Mouse (Mus musculus) brain, embryonic 14.5 days (tissue): ENCODE measurements around the gene Shisal2a. TPM values are rescaled to one million over a fixed set of nuclear protein-coding genes. Genes with fewer than 3 reads are reported as not detected.

ENCODE experiments used
- DNase-seq: peaks from one replicate; pipeline ENCODE4 v3.0.0-alpha.2; 2011; ENCODE audit warnings: low read depth
- CTCF ChIP-seq: fragments of 200-500 bp; IDR thresholded peaks from 2 replicates; pipeline ENCODE4 v1.5.1; 2012; ENCODE audit warnings: inconsistent platforms, mild to moderate bottlenecking, moderate library complexity, borderline replicate concordance; ENCODE audit not compliant: insufficient read depth, insufficient read length; ENCODE audit errors: extremely low read depth
- POLR2A ChIP-seq: fragments of 200-500 bp; IDR thresholded peaks from 2 replicates; pipeline ENCODE4 v1.6.1; 2012; ENCODE audit warnings: mild to moderate bottlenecking, inconsistent platforms, borderline replicate concordance; ENCODE audit not compliant: poor library complexity, insufficient read depth, insufficient read length, severe bottlenecking; ENCODE audit errors: extremely low read depth
- polyA plus RNA-seq: library from polyadenylated mRNA; depleted of rRNA; stranded (reverse); fragments of >200 nt; gene quantifications from 2 replicates; pipeline ENCODE4 v1.2.3, GENCODE M21; 2012

The Shisal2a gene
- polyA plus RNA-seq, 1 experiment: 4.7 TPM

GRCm38 (mm10) chr4:108403861-108404635, 20.9 kb upstream of the Shisal2a start:
- DNase-seq: no peak
- no peak for TF ChIP-seq CTCF
- no peak for TF ChIP-seq POLR2A

- no peak for TF ChIP-seq POLR2A
- no peak for TF ChIP-seq CTCF
- no peak for DNase-seq
These were observed 17.2 kb upstream of the Shisal2a start for GRCm38 (mm10) chr4:108400395-108400794.

DNA sequence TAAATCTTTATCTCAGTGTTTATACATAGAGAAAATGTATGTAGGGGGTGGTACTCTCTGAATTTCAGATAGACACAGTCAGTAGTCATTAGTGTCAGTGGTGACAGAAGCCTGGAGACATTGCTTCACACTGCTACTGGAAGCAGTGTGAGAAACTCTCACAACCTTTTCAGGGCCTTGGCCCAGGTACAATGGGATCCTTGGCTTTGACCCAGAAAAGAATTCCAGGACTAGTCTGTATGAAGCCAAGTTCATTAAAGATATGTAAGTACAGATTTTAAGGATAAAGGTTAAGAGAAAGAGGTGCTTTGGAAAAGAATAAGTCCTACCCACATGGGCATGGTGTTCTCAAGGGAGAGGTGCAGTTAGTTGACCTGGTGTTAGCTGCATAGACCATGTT, 11.1 kb upstream of the Shisal2a start:
- DNase-seq: no peak
- TF ChIP-seq CTCF: no peak
- no peak for TF ChIP-seq POLR2A

DNA sequence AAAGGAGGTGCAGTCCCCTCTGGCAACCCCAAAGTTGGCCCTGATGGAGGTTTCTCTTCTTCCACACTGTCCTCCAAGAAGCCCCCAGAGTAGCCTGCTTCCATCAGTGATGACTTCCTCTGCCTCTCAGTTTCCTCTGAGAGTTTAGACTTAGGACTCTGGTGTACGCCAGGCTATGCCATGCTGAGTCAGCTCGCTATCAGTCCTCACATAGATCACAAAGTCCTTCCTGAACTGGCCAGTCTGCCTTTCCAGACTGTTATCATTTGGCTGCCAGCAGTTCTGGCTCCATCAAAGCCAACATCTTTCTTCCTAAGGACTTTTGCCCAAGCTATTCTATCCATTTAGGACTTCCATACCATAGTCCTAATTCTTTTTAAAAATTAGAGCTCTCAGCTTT, 9.4 kb upstream of the Shisal2a start:
- no peak for DNase-seq
- TF ChIP-seq CTCF: no peak
- TF ChIP-seq POLR2A: no peak

- TF ChIP-seq POLR2A: no peak
- no peak for TF ChIP-seq CTCF
These were observed 8.0 kb upstream of the Shisal2a start for GRCm38 (mm10) chr4:108391124-108391523.

GRCm38 (mm10) chr4:108388741-108389140, 5.6 kb upstream of the Shisal2a start:
- DNase-seq: peak; percentile 53
- no peak for TF ChIP-seq POLR2A
- TF ChIP-seq CTCF: no peak

More at GRCm38 (mm10) chr4:108391124-108391523, 8.0 kb upstream of the Shisal2a start:
- no peak for DNase-seq

- TF ChIP-seq CTCF (0 out of 2 replicates have a peak, but pooled peaks have one; percentile 7), POLR2A (peak; percentile 33; the same call in 1 of the 2 replicates)
- DNase-seq: peak; percentile 91
These were observed 4.6 kb upstream of the Shisal2a start for GRCm38 (mm10) chr4:108387681-108388253.

GRCm38 (mm10) chr4:108387106-108387505, 4.0 kb upstream of the Shisal2a start:
- TF ChIP-seq CTCF (no peak), POLR2A (no peak)
- DNase-seq: peak; percentile 38

DNA sequence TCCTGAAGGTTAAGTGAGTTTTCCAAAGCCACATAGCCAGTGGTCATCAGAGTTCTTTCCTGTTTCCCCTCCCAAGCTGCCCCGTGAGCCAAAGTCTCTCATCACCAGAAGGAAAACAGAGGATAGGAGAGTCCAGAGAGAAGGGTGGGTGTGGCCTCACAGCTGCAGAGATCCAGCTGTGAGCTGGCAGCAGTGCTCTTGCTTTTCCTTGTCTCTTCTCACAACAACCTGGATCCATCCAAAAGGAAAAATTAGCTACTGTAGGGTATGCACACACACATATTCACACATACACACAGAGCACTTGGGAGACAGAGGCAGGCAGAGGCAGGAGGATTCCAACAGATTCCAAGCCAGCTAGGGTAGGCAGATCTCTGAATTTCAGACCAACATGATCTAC, 2.9 kb upstream of the Shisal2a start:
- TF ChIP-seq POLR2A (no peak), CTCF (no peak)
- DNase-seq: no peak

- no peak for DNase-seq
- TF ChIP-seq POLR2A: no peak
- TF ChIP-seq CTCF: no peak
These were observed 3.0 kb downstream of the Shisal2a start for GRCm38 (mm10) chr4:108380146-108380545.

- no peak for DNase-seq
- TF ChIP-seq CTCF (no peak), POLR2A (no peak)
These were observed 3.7 kb downstream of the Shisal2a start for GRCm38 (mm10) chr4:108379476-108379875.

GRCm38 (mm10) chr4:108372166-108372565, 11.0 kb downstream of the Shisal2a start:
- TF ChIP-seq POLR2A (no peak), CTCF (no peak)
- DNase-seq: no peak

DNA sequence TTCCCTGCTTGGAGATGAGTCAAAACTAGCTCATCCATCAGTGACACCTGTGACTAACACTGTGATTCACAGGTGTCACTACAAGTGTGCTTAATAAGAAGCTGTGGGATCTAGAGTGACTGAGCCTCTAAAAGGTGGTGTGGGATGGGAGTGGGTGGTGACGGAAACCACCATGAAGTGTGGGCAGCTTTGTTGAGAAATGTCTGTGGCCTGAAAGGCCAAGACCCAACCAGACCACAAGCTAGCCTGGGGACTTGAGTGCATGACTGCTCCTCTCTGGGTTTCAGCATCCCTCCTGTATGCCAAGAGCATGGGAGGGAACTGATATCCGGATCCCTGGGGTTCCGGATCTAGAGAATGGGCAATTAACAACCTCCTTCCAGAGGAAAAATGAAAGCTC, 11.7 kb downstream of the Shisal2a start:
- no peak for DNase-seq
- no peak for TF ChIP-seq POLR2A
- no peak for TF ChIP-seq CTCF

GRCm38 (mm10) chr4:108370409-108370808, 12.7 kb downstream of the Shisal2a start:
- TF ChIP-seq CTCF (no peak), POLR2A (no peak)
- no peak for DNase-seq
